Mouse (Mus musculus) testis, adult 10 weeks (tissue): ENCODE results near the gene Dzip1l. TPM values are rescaled to one million over a fixed set of nuclear protein-coding genes. Genes with fewer than 3 reads are reported as not detected.

Source experiments
- polyA plus RNA-seq: library from polyadenylated mRNA; stranded (reverse); fragments of 350-450 nt; fragmentation: Illumina TruSeq; extraction: RNeasy Lipid Tissue Mini Kit (QIAGEN cat#74804); gene quantifications from one replicate; pipeline ENCODE4 v1.2.3, GENCODE M21; 2014; ENCODE audit warnings: low read depth, low replicate concordance

The Dzip1l gene
- 0.29 TPM for polyA plus RNA-seq

GRCm38 (mm10) chr9:99629281-99630011, at the start of gene Dzip1l:
Gene Dzip1l, plus strand, starts transcription at chr9:99629496.

GRCm38 (mm10) chr9:99612202-99612601, 17.1 kb upstream of the Dzip1l start, which contains the start of gene A4gnt:
Gene A4gnt, plus strand, starts transcription at chr9:99612502.

GRCm38 (mm10) chr9:99717134-99717533, 87.8 kb downstream of the Dzip1l start, which contains the start of gene Cldn18:
Gene Cldn18, minus strand, starts transcription at chr9:99717267.

Other genes starting within 250 kb of the Dzip1l start
- 8.1 TPM for gene Mras, start 192.1 kb upstream of the Dzip1l start, polyA plus RNA-seq
- not detected for gene Nme9, start 178.0 kb upstream of the Dzip1l start, polyA plus RNA-seq
- gene Armc8, start 60.6 kb upstream of the Dzip1l start, polyA plus RNA-seq = 30.6 TPM
- 8.0 TPM for gene Dbr1, start 53.7 kb upstream of the Dzip1l start, polyA plus RNA-seq
- not detected for gene A4gnt, start 17.0 kb upstream of the Dzip1l start, polyA plus RNA-seq
- not detected for gene Cldn18, start 87.8 kb downstream of the Dzip1l start, polyA plus RNA-seq
- gene Sox14, start 246.7 kb downstream of the Dzip1l start, polyA plus RNA-seq = 0.99 TPM